Mouse (Mus musculus): Measurements from ENCODE around the gene Erich2. TPM values are rescaled to one million over a fixed set of nuclear protein-coding genes. Genes with fewer than 3 reads are reported as not detected.

Gene Erich2
- total and polyA plus RNA-seq, 3 experiments, result not detected

DNA sequence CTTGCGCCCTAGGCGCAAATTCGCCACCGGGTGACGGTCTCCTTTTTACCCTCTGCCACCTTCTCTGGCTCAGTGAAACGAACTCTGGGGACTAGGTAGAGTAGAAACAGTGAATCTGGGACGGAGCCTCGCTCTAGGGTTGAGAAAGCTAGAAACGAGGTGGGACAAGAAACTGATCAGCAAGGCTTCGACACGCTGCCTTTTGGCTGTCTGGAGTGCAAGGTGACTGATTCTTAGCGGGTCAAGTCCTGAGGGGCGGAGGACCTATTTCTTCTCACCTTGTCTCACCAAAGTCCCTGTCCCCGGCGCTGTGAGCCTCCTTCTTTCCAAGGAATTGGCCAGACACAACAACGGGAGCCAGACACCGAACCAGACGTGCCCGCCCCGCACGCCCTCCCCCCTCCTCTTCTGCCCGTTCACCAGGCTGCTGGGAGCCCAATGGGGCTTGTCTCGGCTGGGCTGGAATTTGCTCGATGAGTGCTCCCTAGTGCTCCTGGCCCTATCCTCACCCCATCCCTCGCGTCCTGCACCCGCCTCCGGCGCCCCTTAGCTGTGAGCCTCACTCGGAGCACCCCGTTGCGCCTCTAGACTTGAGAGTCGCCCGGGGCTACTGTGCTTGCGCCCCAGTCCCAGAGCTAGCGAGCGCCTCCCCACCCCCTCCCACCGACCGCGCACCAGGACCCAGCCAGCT lies 54.5 kb downstream of the Erich2 start:
- no peak overlapping the region for H3K9ac ChIP-seq (ENCODE audit: control insufficient read depth, low read depth, low read length, poor library complexity, severe bottlenecking)
- H3K4me3 ChIP-seq (ENCODE audit: control insufficient read depth in 1 of 2, insufficient read depth in 1 of 2, low read depth in 2 of 2, low read length in 2 of 2), result no peak overlapping the region
- no peak overlapping the region for H3K27ac ChIP-seq (ENCODE audit: control insufficient read depth, low read depth, low read length)
- no peaks in the 10 kb centered on the region for H3K79me2 ChIP-seq (ENCODE audit: control insufficient read depth, insufficient read depth, low read length, poor library complexity)
- no peaks in the 10 kb centered on the region for H3K4me1 ChIP-seq (ENCODE audit: control insufficient read depth in 1 of 2, insufficient read depth in 2 of 2, low read length in 2 of 2)
- TF ChIP-seq MEF2A (IDR thresholded peaks at IDR 0.05; ENCODE audit: extremely low read depth, insufficient replicate concordance, low read depth, low read length, poor library complexity, severe bottlenecking), result no peak
- no peak for TF ChIP-seq ETS1 (IDR thresholded peaks at IDR 0.05; ENCODE audit: low read depth, low read length)
- TF ChIP-seq ZC3H11A (IDR thresholded peaks at IDR 0.05; ENCODE audit: low read depth, low read length), result no peak
- TF ChIP-seq CTCF (IDR thresholded peaks at IDR 0.05 in 2 of 3, conservative IDR thresholded peaks at IDR 0.05 in 1 of 3; ENCODE audit: control insufficient read depth in 1 of 3, insufficient read depth in 1 of 3, low read depth in 2 of 3, low read length in 3 of 3, poor library complexity in 1 of 3, severe bottlenecking in 1 of 3), result no peak
- TF ChIP-seq SIN3A (IDR thresholded peaks at IDR 0.05; ENCODE audit: low read length), result no peak
- no peak for DNase-seq (ENCODE audit: low read depth, low spot score)
- no peaks in the 10 kb centered on the region for H3K9me3 ChIP-seq (replicated peaks; ENCODE audit: insufficient read depth, low read length)
- no peaks in the 10 kb centered on the region for H3K27me3 ChIP-seq (ENCODE audit: control insufficient read depth in 1 of 2, insufficient read depth in 2 of 2, low read length in 2 of 2)
- no peaks in the 10 kb centered on the region for H3K36me3 ChIP-seq (ENCODE audit: control insufficient read depth in 1 of 2, insufficient read depth in 2 of 2, low read length in 2 of 2)

DNA sequence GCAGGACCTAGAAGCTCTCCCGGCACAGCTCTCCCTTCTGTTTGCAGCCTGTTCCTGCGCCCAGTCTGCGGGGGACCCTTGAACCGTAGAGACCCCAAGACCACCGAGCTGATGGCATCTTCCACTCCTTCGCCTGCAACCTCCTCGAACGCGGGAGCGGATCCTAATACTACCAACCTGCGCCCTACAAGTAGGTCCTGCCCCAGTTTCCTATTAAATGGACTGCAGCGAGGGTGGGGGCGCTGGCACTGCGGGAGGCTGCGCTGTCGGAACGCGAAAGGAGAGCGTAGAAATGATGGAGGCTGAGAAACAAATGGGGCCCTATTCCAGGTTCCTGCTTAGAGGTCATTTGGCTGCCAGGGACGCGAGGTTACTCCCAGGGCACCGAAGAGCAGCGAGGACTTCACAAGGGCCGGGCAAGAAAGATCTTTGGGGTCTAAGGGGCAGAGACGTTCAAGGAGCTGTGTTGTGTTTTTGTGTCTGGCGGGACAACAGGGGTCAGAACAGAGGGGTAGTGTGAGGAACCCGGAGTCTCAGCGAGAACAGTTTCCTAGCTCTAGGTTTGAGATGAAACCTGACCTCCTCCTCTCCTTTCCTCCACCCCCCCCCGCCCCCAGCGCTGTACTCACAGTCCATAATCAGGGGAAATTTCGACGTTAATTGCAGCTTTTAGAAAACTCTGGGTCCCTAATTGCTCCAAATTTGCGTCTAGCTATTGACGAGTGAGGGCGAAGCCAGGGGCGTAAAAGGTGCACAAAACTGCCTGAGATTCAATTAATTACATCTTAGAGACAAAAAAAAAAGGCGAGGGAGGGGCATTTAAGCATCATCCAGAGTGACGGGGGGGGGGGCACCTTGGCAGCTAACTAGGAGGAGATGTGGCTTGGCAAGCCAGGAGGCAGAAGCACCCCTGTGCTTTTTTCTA lies 55.4 kb downstream of the Erich2 start:
- no peaks in the 10 kb centered on the region for H3K27me3 ChIP-seq (ENCODE audit: control insufficient read depth in 1 of 2, insufficient read depth in 2 of 2, low read length in 2 of 2)
- no peaks in the 10 kb centered on the region for H3K9me3 ChIP-seq (replicated peaks; ENCODE audit: insufficient read depth, low read length)
- H3K4me1 ChIP-seq (ENCODE audit: control insufficient read depth in 1 of 2, insufficient read depth in 2 of 2, low read length in 2 of 2), result no peaks in the 10 kb centered on the region
- no peak overlapping the region for H3K9ac ChIP-seq (ENCODE audit: control insufficient read depth, low read depth, low read length, poor library complexity, severe bottlenecking)
- H3K79me2 ChIP-seq (ENCODE audit: control insufficient read depth, insufficient read depth, low read length, poor library complexity), result no peaks in the 10 kb centered on the region
- TF ChIP-seq ZC3H11A (IDR thresholded peaks at IDR 0.05; ENCODE audit: low read depth, low read length), result no peak
- no peak for TF ChIP-seq POLR2AphosphoS5 (IDR thresholded peaks at IDR 0.05; ENCODE audit: borderline replicate concordance, low read depth, low read length)
- no peak for TF ChIP-seq CHD2 (IDR thresholded peaks at IDR 0.05; ENCODE audit: low read length)
- no peak for TF ChIP-seq NELFE (IDR thresholded peaks at IDR 0.05; ENCODE audit: low read depth, low read length)
- TF ChIP-seq ETS1 (IDR thresholded peaks at IDR 0.05; ENCODE audit: low read depth, low read length), result no peak
- no peak for TF ChIP-seq GABPA (IDR thresholded peaks at IDR 0.05; ENCODE audit: low read depth, low read length)
- TF ChIP-seq MYB (IDR thresholded peaks at IDR 0.05; ENCODE audit: low read depth, low read length), result no peak
- TF ChIP-seq UBTF (IDR thresholded peaks at IDR 0.05; ENCODE audit: borderline replicate concordance, insufficient read depth, low read depth, low read length), result no peak
- TF ChIP-seq KAT2A (conservative IDR thresholded peaks at IDR 0.05; ENCODE audit: low read depth, low read length), result no peak
- no peak for TF ChIP-seq USF2 (IDR thresholded peaks at IDR 0.05; ENCODE audit: borderline replicate concordance in 1 of 2, insufficient read depth in 1 of 2, low read depth in 1 of 2, low read length in 2 of 2)
- no peak overlapping the region for H3K4me3 ChIP-seq (ENCODE audit: control insufficient read depth in 1 of 2, insufficient read depth in 1 of 2, low read depth in 2 of 2, low read length in 2 of 2)
- H3K27ac ChIP-seq (ENCODE audit: control insufficient read depth, low read depth, low read length), result no peak overlapping the region
- no peak for DNase-seq (ENCODE audit: low read depth, low spot score)
- no peaks in the 10 kb centered on the region for H3K36me3 ChIP-seq (ENCODE audit: control insufficient read depth in 1 of 2, insufficient read depth in 2 of 2, low read length in 2 of 2)
